Mouse (Mus musculus): ENCODE measurements around the gene Pygb. TPM values are rescaled to one million over a fixed set of nuclear protein-coding genes. Genes with fewer than 3 reads are reported as not detected.

The Pygb gene
- 81.0 and 84.5 TPM in 2 replicates for polyA plus RNA-seq (2015; fragmentation: Nextera tagmentation; extraction: Ambion mirVana)

- WGBS = 2% methylated on average over 57 of the region's 58 CpGs
- Histone ChIP-seq H3K27me3 (peaks cover 4% of the 10 kb centered on the region; the same call in 1 of the 2 replicates), H3K4me1 (peaks cover 27% of the 10 kb centered on the region), H3K4me2 (peak within 1 kb of the TSS; percentile 74), H3K9ac (peak within 1 kb of the TSS; percentile 79), H3K9me3 (replicated peaks) (no peaks in the 10 kb centered on the region), H3K4me3 (peak within 1 kb of the TSS; percentile 87), H3K27ac (peak within 1 kb of the TSS; percentile 41), H3K36me3 (ENCODE audit: poor library complexity, severe bottlenecking) (0 out of 2 replicates have a peak, but pooled peaks cover 7% of the 10 kb centered on the region)
- ATAC-seq = peak; percentile 97
Observed at GRCm38 (mm10) chr2:150786251-150787180, at the start of gene Pygb. Pygb (plus strand) TSS chr2:150786735.

- Histone ChIP-seq H3K27ac (no peak overlapping the region), H3K36me3 (ENCODE audit: poor library complexity, severe bottlenecking) (no peaks in the 10 kb centered on the region), H3K4me3 (no peak overlapping the region), H3K27me3 (no peaks in the 10 kb centered on the region), H3K9ac (no peak overlapping the region), H3K9me3 (replicated peaks) (no peaks in the 10 kb centered on the region), H3K4me1 (peaks cover 9% of the 10 kb centered on the region), H3K4me2 (no peak overlapping the region)
- 79% methylated on average over 9 of the region's 9 CpGs for WGBS
- no peak for ATAC-seq
Observed at GRCm38 (mm10) chr2:150737881-150738280, 48.7 kb upstream of the Pygb start.

- Histone ChIP-seq H3K4me2 (no peak overlapping the region), H3K4me1 (peaks cover 9% of the 10 kb centered on the region), H3K9ac (no peak overlapping the region), H3K9me3 (replicated peaks) (no peaks in the 10 kb centered on the region), H3K36me3 (ENCODE audit: poor library complexity, severe bottlenecking) (no peaks in the 10 kb centered on the region), H3K27me3 (no peaks in the 10 kb centered on the region; the same call in 1 of the 2 replicates), H3K27ac (no peak overlapping the region), H3K4me3 (no peak overlapping the region)
- WGBS = 71% methylated on average over 10 of the region's 10 CpGs
- ATAC-seq = no peak
Observed at GRCm38 (mm10) chr2:150740145-150740841, 46.2 kb upstream of the Pygb start.

GRCm38 (mm10) chr2:150741405-150741804 is 45.1 kb upstream of the Pygb start:
- 62% methylated on average over 4 of the region's 4 CpGs for WGBS
- Histone ChIP-seq H3K9ac (no peak overlapping the region), H3K4me3 (no peak overlapping the region), H3K27me3 (no peaks in the 10 kb centered on the region; the same call in 1 of the 2 replicates), H3K4me1 (no peaks in the 10 kb centered on the region; the same call in 1 of the 2 replicates), H3K4me2 (no peak overlapping the region), H3K9me3 (replicated peaks) (no peaks in the 10 kb centered on the region), H3K27ac (no peak overlapping the region), H3K36me3 (ENCODE audit: poor library complexity, severe bottlenecking) (no peaks in the 10 kb centered on the region)
- ATAC-seq = peak; percentile 66; the same call in 1 of the 2 replicates

- no peak overlapping the region for H3K4me2 ChIP-seq
- H3K9ac ChIP-seq = no peak overlapping the region
- peaks cover 7% of the 10 kb centered on the region for H3K4me1 ChIP-seq
- H3K27ac ChIP-seq = no peak overlapping the region
- 76% methylated on average over 7 of the region's 7 CpGs for WGBS
- no peaks in the 10 kb centered on the region for H3K9me3 ChIP-seq (replicated peaks)
- H3K27me3 ChIP-seq = peaks cover 8% of the 10 kb centered on the region
- ATAC-seq = no peak
- H3K36me3 ChIP-seq (ENCODE audit: poor library complexity, severe bottlenecking) = no peaks in the 10 kb centered on the region
- H3K4me3 ChIP-seq = no peak overlapping the region
Observed at GRCm38 (mm10) chr2:150745016-150745415, 41.5 kb upstream of the Pygb start.

GRCm38 (mm10) chr2:150748854-150749253 is 37.7 kb upstream of the Pygb start, which contains the start of gene Entpd6:
Entpd6 (plus strand) TSS chr2:150749042.
- peak; percentile 98 for ATAC-seq
- Histone ChIP-seq H3K27ac (peak within 1 kb of the TSS; percentile 74), H3K4me1 (peaks cover 18% of the 10 kb centered on the region), H3K9ac (peak within 1 kb of the TSS; percentile 77), H3K36me3 (ENCODE audit: poor library complexity, severe bottlenecking) (peaks cover 11% of the 10 kb centered on the region), H3K4me3 (peak within 1 kb of the TSS; percentile 61), H3K4me2 (peak within 1 kb of the TSS; percentile 97), H3K9me3 (replicated peaks) (no peaks in the 10 kb centered on the region), H3K27me3 (peaks cover 8% of the 10 kb centered on the region)
- WGBS = 1% methylated on average over 30 of the region's 30 CpGs

GRCm38 (mm10) chr2:150749283-150749682 is 37.3 kb upstream of the Pygb start:
- no peaks in the 10 kb centered on the region for H3K9me3 ChIP-seq (replicated peaks)

GRCm38 (mm10) chr2:150750129-150750979 is 36.2 kb upstream of the Pygb start:
- peak overlapping the region; percentile 97 for H3K4me2 ChIP-seq
- H3K9ac ChIP-seq = peak overlapping the region; percentile 77; the same call in 1 of the 2 replicates
- no peaks in the 10 kb centered on the region for H3K9me3 ChIP-seq (replicated peaks)
- no peak overlapping the region for H3K4me3 ChIP-seq
- H3K36me3 ChIP-seq (ENCODE audit: poor library complexity, severe bottlenecking) = peaks cover 17% of the 10 kb centered on the region
- 82% methylated on average over 13 of the region's 13 CpGs for WGBS
- peaks cover 8% of the 10 kb centered on the region; the same call in 1 of the 2 replicates for H3K27me3 ChIP-seq
- H3K27ac ChIP-seq = no peak overlapping the region
- ATAC-seq = no peak
- peaks cover 18% of the 10 kb centered on the region for H3K4me1 ChIP-seq

More at GRCm38 (mm10) chr2:150749283-150749682, 37.3 kb upstream of the Pygb start:
- peaks cover 13% of the 10 kb centered on the region for H3K36me3 ChIP-seq (ENCODE audit: poor library complexity, severe bottlenecking)
- H3K9ac ChIP-seq = peak overlapping the region; percentile 77
- peaks cover 18% of the 10 kb centered on the region for H3K4me1 ChIP-seq
- WGBS = under 1% methylated on average over 24 of the region's 24 CpGs
- H3K27ac ChIP-seq = peak overlapping the region; percentile 74
- peak; percentile 82 for ATAC-seq
- peaks cover 8% of the 10 kb centered on the region for H3K27me3 ChIP-seq
- peak overlapping the region; percentile 97 for H3K4me2 ChIP-seq
- peak overlapping the region; percentile 61 for H3K4me3 ChIP-seq

GRCm38 (mm10) chr2:150755016-150755415 is 31.5 kb upstream of the Pygb start:
- ATAC-seq = no peak
- H3K9ac ChIP-seq = no peak overlapping the region
- peaks cover 11% of the 10 kb centered on the region for H3K4me1 ChIP-seq
- WGBS = 96% methylated on average over 3 of the region's 3 CpGs
- H3K36me3 ChIP-seq (ENCODE audit: poor library complexity, severe bottlenecking) = peaks cover 56% of the 10 kb centered on the region
- H3K27ac ChIP-seq = no peak overlapping the region
- H3K4me2 ChIP-seq = no peak overlapping the region
- H3K4me3 ChIP-seq = no peak overlapping the region
- no peaks in the 10 kb centered on the region for H3K27me3 ChIP-seq
- no peaks in the 10 kb centered on the region for H3K9me3 ChIP-seq (replicated peaks)

GRCm38 (mm10) chr2:150761476-150761875 is 25.1 kb upstream of the Pygb start:
- WGBS = 81% methylated on average over 7 of the region's 7 CpGs
- Histone ChIP-seq H3K9me3 (replicated peaks) (no peaks in the 10 kb centered on the region), H3K4me1 (peaks cover 16% of the 10 kb centered on the region), H3K4me3 (no peak overlapping the region), H3K4me2 (no peak overlapping the region), H3K27ac (no peak overlapping the region), H3K36me3 (ENCODE audit: poor library complexity, severe bottlenecking) (peaks cover 70% of the 10 kb centered on the region), H3K9ac (no peak overlapping the region), H3K27me3 (no peaks in the 10 kb centered on the region)
- no peak for ATAC-seq

- Histone ChIP-seq H3K27ac (peak overlapping the region; percentile 20), H3K9me3 (replicated peaks) (no peaks in the 10 kb centered on the region), H3K4me3 (no peak overlapping the region), H3K4me1 (peaks cover 24% of the 10 kb centered on the region), H3K36me3 (ENCODE audit: poor library complexity, severe bottlenecking) (peaks cover 67% of the 10 kb centered on the region), H3K4me2 (no peak overlapping the region), H3K27me3 (no peaks in the 10 kb centered on the region), H3K9ac (no peak overlapping the region)
- 28% methylated on average over 2 of the region's 2 CpGs for WGBS
- ATAC-seq = peak; percentile 78
Observed at GRCm38 (mm10) chr2:150765619-150766018, 20.9 kb upstream of the Pygb start.
